Mouse (Mus musculus) spleen, adult 2 months (tissue): ENCODE data around the gene Prkab1. TPM values are rescaled to one million over a fixed set of nuclear protein-coding genes. Genes with fewer than 3 reads are reported as not detected.

Experiments
- DNase-seq, 2 experiments: peaks; one replicate each; pipeline versions ENCODE4 v3.0.0 to v3.0.0-alpha.2; 2012 to 2021; ENCODE audit warnings: low spot score in 2 of 2, low read depth in 1 of 2
- H3K27ac ChIP-seq: fragments of 200-500 bp; 2 replicates; pipeline ENCODE4 v1.5.1; 2012; ENCODE audit warnings: low read length, inconsistent platforms; ENCODE audit not compliant: insufficient read depth
- H3K27me3 ChIP-seq: fragments of 200-500 bp; 2 replicates; pipeline ENCODE4 v1.6.1; 2012; ENCODE audit warnings: mild to moderate bottlenecking, moderate library complexity, low read length, inconsistent platforms; ENCODE audit not compliant: control insufficient read depth, insufficient read depth
- H3K36me3 ChIP-seq: fragments of 200-500 bp; 2 replicates; pipeline ENCODE4 v1.6.1; 2012; ENCODE audit warnings: mild to moderate bottlenecking, low read length, inconsistent platforms; ENCODE audit not compliant: control insufficient read depth, insufficient read depth
- H3K4me1 ChIP-seq: fragments of 200-500 bp; 2 replicates; pipeline ENCODE4 v1.6.1; 2011; ENCODE audit warnings: inconsistent platforms; ENCODE audit not compliant: control insufficient read depth, insufficient read depth, insufficient read length
- H3K4me3 ChIP-seq: fragments of 200-500 bp; 2 replicates; pipeline ENCODE4 v1.5.1; 2011; ENCODE audit warnings: mild to moderate bottlenecking, inconsistent platforms; ENCODE audit not compliant: insufficient read depth, insufficient read length; ENCODE audit errors: extremely low read depth
- CTCF ChIP-seq: fragments of 200-500 bp; IDR thresholded peaks from 2 replicates; pipeline ENCODE4 v1.5.1; 2011; ENCODE audit warnings: mild to moderate bottlenecking, inconsistent platforms; ENCODE audit not compliant: insufficient read depth, insufficient read length, insufficient replicate concordance; ENCODE audit errors: extremely low read depth
- POLR2A ChIP-seq: fragments of 200-500 bp; IDR thresholded peaks from 2 replicates; pipeline ENCODE4 v1.6.1; 2011; ENCODE audit warnings: low read depth, low read length, inconsistent platforms
- WGBS: fragments of 180-500 bp; shearing (Covaris S2); methylation state at CpG from one replicate; pipeline ENCODE4 v1.1.7; 2018; 5-methylcytosine and 5-hydroxymethylcytosine counted together
- polyA plus RNA-seq: library from polyadenylated mRNA; depleted of rRNA; stranded (reverse); fragments of >200 nt; gene quantifications from 2 replicates; pipeline ENCODE4 v1.2.3, GENCODE M21; 2012; rRNA removed

Gene Prkab1
- polyA plus RNA-seq, 1 experiment, result 59.6 TPM

DNA sequence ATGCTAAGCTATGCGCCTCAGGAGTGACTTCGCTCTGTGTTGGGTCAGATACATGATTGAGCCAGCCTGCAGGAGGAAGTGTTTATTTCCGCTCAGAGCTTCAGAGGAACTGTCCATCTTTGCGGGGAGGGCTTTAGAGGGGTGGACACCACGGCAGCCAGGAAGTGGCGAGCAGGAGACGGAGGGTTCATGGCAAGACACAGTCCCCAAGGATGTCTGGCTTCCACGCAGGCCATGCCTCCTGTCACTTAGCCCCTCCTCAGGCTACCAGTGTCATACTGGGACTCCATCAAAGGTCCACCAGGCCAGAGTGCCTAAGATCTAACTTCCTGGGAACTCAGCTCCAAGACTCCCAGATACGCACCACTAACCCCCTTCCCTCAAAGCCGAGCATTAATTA, 46.6 kb downstream of the Prkab1 start:
- WGBS, result 49% methylated on average over 10 of the region's 10 CpGs
- TF ChIP-seq POLR2A (no peak), CTCF (no peak)
- peak in 1 of 2 experiments; percentile 8 for DNase-seq
- H3K4me1 ChIP-seq, result no peaks in the 10 kb centered on the region; the same call in 1 of the 2 replicates
- no peaks in the 10 kb centered on the region for H3K27me3 ChIP-seq
- peaks cover 3% of the 10 kb centered on the region; the same call in 1 of the 2 replicates for H3K36me3 ChIP-seq
- peak overlapping the region; percentile 34; the same call in 1 of the 2 replicates for H3K27ac ChIP-seq
- no peak overlapping the region for H3K4me3 ChIP-seq

DNA sequence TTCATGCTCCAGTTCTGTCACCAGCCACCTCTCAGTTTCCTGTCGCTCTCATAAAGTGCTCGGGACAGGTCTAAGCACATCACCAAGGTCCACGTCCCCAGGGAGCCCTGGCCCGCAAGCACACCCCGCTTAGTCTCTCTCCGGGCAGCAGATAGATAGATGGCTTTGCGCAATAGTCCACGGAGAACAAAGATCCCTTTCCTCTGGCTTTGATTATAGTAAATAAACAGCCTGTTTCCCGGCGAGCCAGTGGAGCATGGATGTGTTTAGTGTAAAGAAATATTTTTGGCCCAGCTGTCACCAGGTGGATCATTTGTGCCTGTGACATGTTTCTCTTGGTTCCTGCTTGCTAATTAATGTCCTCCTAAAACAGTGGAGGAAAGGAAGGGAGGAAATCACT, 47.0 kb downstream of the Prkab1 start:
- Histone ChIP-seq H3K4me3 (no peak overlapping the region), H3K36me3 (peaks cover 3% of the 10 kb centered on the region; the same call in 1 of the 2 replicates), H3K4me1 (no peaks in the 10 kb centered on the region; the same call in 1 of the 2 replicates), H3K27me3 (no peaks in the 10 kb centered on the region), H3K27ac (no peak overlapping the region)
- TF ChIP-seq POLR2A (no peak), CTCF (no peak)
- 56% methylated on average over 10 of the region's 10 CpGs for WGBS
- no peak for DNase-seq

DNA sequence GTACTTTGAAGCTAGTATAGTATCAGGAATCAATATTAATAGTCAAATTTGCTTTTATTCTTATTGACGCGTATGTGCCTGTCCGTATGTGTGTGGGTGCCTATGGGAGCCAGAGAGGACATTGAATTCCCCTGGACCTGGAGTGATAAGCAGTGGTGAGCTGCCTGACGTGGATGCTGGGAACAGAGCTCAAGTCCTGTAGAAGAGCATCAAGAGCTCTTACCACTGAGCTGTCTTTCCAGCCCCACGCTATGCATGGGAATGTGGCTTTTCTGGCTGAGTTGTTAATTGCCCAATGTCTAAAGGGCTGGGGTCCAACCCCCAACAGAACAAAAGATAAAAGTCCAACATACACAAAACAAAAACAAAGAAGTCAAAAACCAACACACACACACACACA, 47.9 kb downstream of the Prkab1 start:
- Histone ChIP-seq H3K4me1 (no peaks in the 10 kb centered on the region; the same call in 1 of the 2 replicates), H3K36me3 (no peaks in the 10 kb centered on the region), H3K27ac (no peak overlapping the region), H3K4me3 (no peak overlapping the region), H3K27me3 (no peaks in the 10 kb centered on the region)
- TF ChIP-seq CTCF, result no peak
- no peak for TF ChIP-seq POLR2A
- WGBS, result 97% methylated on average over 5 of the region's 5 CpGs
- no peak for DNase-seq

DNA sequence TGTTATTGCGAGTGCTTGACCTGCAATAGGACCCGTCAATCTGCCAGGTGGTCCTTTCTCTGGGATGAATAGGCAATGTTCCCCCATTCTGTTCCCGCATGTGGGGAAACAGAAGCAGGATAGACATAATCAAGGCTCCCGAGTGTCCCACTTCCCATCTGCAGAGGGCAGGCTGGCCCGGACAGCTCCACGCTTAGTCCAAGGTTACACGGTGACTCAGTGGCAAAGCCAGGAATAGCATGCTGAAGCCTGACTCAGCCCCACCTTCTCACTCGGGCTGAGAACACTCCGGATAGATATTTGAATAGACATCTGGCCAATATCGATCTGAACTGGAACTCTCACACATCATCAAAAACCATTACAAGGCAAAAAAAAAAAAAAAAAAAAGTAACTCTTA, 48.6 kb downstream of the Prkab1 start:
- no peak overlapping the region for H3K27ac ChIP-seq
- H3K4me1 ChIP-seq, result no peaks in the 10 kb centered on the region; the same call in 1 of the 2 replicates
- no peaks in the 10 kb centered on the region for H3K27me3 ChIP-seq
- H3K4me3 ChIP-seq, result no peak overlapping the region
- WGBS, result 96% methylated on average over 10 of the region's 10 CpGs
- no peak for DNase-seq
- TF ChIP-seq POLR2A (no peak), CTCF (no peak)
- no peaks in the 10 kb centered on the region for H3K36me3 ChIP-seq

DNA sequence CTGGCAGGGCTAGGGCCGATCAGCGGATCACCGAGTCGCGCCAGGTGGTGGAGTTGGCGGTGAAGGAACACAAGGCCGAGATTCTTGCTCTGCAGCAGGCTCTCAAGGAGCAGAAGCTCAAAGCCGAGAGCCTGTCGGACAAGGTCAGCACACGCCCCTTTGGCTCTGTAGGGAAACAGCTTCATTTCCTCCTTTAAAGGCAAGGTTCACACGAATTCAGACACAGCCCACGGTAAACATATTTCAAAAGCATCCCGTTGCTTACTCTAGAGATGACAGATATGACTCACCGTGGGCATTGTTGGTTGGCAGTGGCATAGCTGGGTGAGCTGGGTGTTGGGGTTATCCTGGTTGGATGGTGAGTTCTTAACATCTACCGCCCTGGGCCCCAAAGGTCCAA, 53.1 kb downstream of the Prkab1 start:
- no peak for DNase-seq
- no peak for TF ChIP-seq CTCF
- no peak for TF ChIP-seq POLR2A
- no peak overlapping the region for H3K27ac ChIP-seq
- 84% methylated on average over 15 of the region's 15 CpGs for WGBS
- no peaks in the 10 kb centered on the region for H3K4me1 ChIP-seq
- H3K36me3 ChIP-seq, result no peaks in the 10 kb centered on the region
- H3K4me3 ChIP-seq, result no peak overlapping the region
- H3K27me3 ChIP-seq, result no peaks in the 10 kb centered on the region

Other genes starting within 250 kb of the Prkab1 start
- gene Cit, start 179.2 kb downstream of the Prkab1 start, polyA plus RNA-seq, result 6.3 and 7.8 TPM in 2 replicates
- not detected in 2 replicates for gene Tmem233, start 58.7 kb upstream of the Prkab1 start, polyA plus RNA-seq